Mouse (Mus musculus) intestine, postnatal 0 days (tissue): ENCODE measurements around the gene Pfn1. TPM values are rescaled to one million over a fixed set of nuclear protein-coding genes. Genes with fewer than 3 reads are reported as not detected.

ENCODE experiments used
- ATAC-seq: fragments of 200-750 bp; cut with Nextera tagmentation; 2 replicates; pipeline ENCODE4 v1.8.0; 2017; ENCODE audit warnings: mild to moderate bottlenecking, moderate TSS enrichment, moderate library complexity
- H3K27ac ChIP-seq: fragments of 300-500 bp; sonication (generic); 2 replicates; pipeline ENCODE4 v1.5.1; 2014; ENCODE audit warnings: mild to moderate bottlenecking, low read depth, low read length, moderate library complexity
- H3K27me3 ChIP-seq: fragments of 300-500 bp; sonication (generic); replicated peaks from 2 replicates; pipeline ENCODE4 v1.6.1; 2014; ENCODE audit warnings: low read length, mixed read lengths; ENCODE audit not compliant: control insufficient read depth, insufficient read depth
- H3K36me3 ChIP-seq: fragments of 300-500 bp; sonication (generic); 2 replicates; pipeline ENCODE4 v1.6.1; 2014; ENCODE audit warnings: mild to moderate bottlenecking, moderate library complexity; ENCODE audit not compliant: control insufficient read depth, insufficient read depth
- H3K4me1 ChIP-seq: fragments of 300-500 bp; sonication (generic); replicated peaks from 2 replicates; pipeline ENCODE4 v1.6.1; 2014; ENCODE audit warnings: antibody characterized with exemption, low read length, mixed read lengths; ENCODE audit not compliant: control insufficient read depth, insufficient read depth
- H3K4me2 ChIP-seq: fragments of 300-500 bp; sonication (generic); replicated peaks from 2 replicates; pipeline ENCODE4 v1.6.1; 2014; ENCODE audit warnings: low read depth, mild to moderate bottlenecking, moderate library complexity
- H3K4me3 ChIP-seq: fragments of 300-500 bp; sonication (generic); 2 replicates; pipeline ENCODE4 v1.5.1; 2014; ENCODE audit warnings: low read depth, low read length
- H3K9ac ChIP-seq: fragments of 300-500 bp; sonication (generic); 2 replicates; pipeline ENCODE4 v1.6.1; 2014; ENCODE audit warnings: mild to moderate bottlenecking, low read depth, low read length
- H3K9me3 ChIP-seq: fragments of 300-500 bp; sonication (generic); 2 replicates; pipeline ENCODE4 v1.6.1; 2016; ENCODE audit warnings: mixed run types; ENCODE audit not compliant: control insufficient read depth
- CTCF ChIP-seq: sonication (generic); IDR thresholded peaks from 2 replicates; pipeline ENCODE4 v1.5.1; 2016; ENCODE audit warnings: low read depth, mild to moderate bottlenecking, control low read depth, antibody characterized with exemption, moderate library complexity
- WGBS: fragments of 180-500 bp; shearing (Covaris S2); extraction: QIAGEN DNeasy Blood & Tissue Kit; methylation state at CpG from one replicate; pipeline ENCODE4 v1.1.7; 2014; 5-methylcytosine and 5-hydroxymethylcytosine counted together
- polyA plus RNA-seq: library from polyadenylated mRNA; unstranded; fragments of >200 nt; fragmentation: Nextera tagmentation; extraction: Ambion mirVana; gene quantifications from 2 replicates; pipeline ENCODE4 v1.2.1, GENCODE M21; 2015

Pfn1 gene
- polyA plus RNA-seq, 1 experiment from 2014 or later = 1,961 TPM

- H3K36me3 ChIP-seq = peaks cover 16% of the 10 kb centered on the region
- H3K27ac ChIP-seq = peak within 1 kb of the TSS; percentile 91
- peak within 1 kb of the TSS; percentile 86 for H3K9ac ChIP-seq
- no peaks in the 10 kb centered on the region for H3K9me3 ChIP-seq
- ATAC-seq = peak; percentile 95
- WGBS = 1% methylated on average over 57 of the region's 69 CpGs
- H3K4me1 ChIP-seq = peaks cover 4% of the 10 kb centered on the region
- peak within 1 kb of the TSS; percentile 76 for H3K4me2 ChIP-seq
- no peaks in the 10 kb centered on the region for H3K27me3 ChIP-seq
- TF ChIP-seq CTCF = no peak
- H3K4me3 ChIP-seq = peak within 1 kb of the TSS; percentile 95
Observed at GRCm38 (mm10) chr11:70699722-70700556, 45.5 kb upstream of the Pfn1 start, which contains the start of the genes Inca1 and Kif1c. Inca1 (minus strand) TSS chr11:70700155. Kif1c (plus strand) TSS chr11:70700548.

GRCm38 (mm10) chr11:70699051-70699450, 44.6 kb upstream of the Pfn1 start:
- H3K9me3 ChIP-seq = no peaks in the 10 kb centered on the region
- 82% methylated on average over 2 of the region's 2 CpGs for WGBS
- no peak overlapping the region for H3K4me3 ChIP-seq
- H3K36me3 ChIP-seq = peaks cover 7% of the 10 kb centered on the region; the same call in 1 of the 2 replicates
- no peak for ATAC-seq
- no peak overlapping the region for H3K4me2 ChIP-seq
- no peaks in the 10 kb centered on the region for H3K27me3 ChIP-seq
- H3K4me1 ChIP-seq = peaks cover 4% of the 10 kb centered on the region
- H3K27ac ChIP-seq = no peak overlapping the region
- H3K9ac ChIP-seq = no peak overlapping the region
- TF ChIP-seq CTCF = no peak

GRCm38 (mm10) chr11:70697376-70697775, 42.9 kb upstream of the Pfn1 start:
- Histone ChIP-seq H3K27ac (no peak overlapping the region), H3K4me1 (peaks cover 4% of the 10 kb centered on the region), H3K4me2 (no peak overlapping the region), H3K9ac (no peak overlapping the region), H3K36me3 (no peaks in the 10 kb centered on the region), H3K4me3 (no peak overlapping the region), H3K27me3 (no peaks in the 10 kb centered on the region), H3K9me3 (no peaks in the 10 kb centered on the region)
- WGBS = 75% methylated on average over 3 of the region's 3 CpGs
- no peak for ATAC-seq
- peak; percentile 24; the same call in 1 of the 2 replicates for TF ChIP-seq CTCF

- H3K4me2 ChIP-seq = no peak overlapping the region
- H3K36me3 ChIP-seq = no peaks in the 10 kb centered on the region
- H3K4me1 ChIP-seq = peaks cover 3% of the 10 kb centered on the region; the same call in 1 of the 2 replicates
- 83% methylated on average over 3 of the region's 3 CpGs for WGBS
- no peak overlapping the region for H3K4me3 ChIP-seq
- no peaks in the 10 kb centered on the region for H3K9me3 ChIP-seq
- ATAC-seq = no peak
- TF ChIP-seq CTCF = no peak
- H3K27me3 ChIP-seq = no peaks in the 10 kb centered on the region
- H3K9ac ChIP-seq = no peak overlapping the region
- no peak overlapping the region for H3K27ac ChIP-seq
Observed at GRCm38 (mm10) chr11:70693504-70693903, 39.1 kb upstream of the Pfn1 start.

- WGBS = 34% methylated on average over 4 of the region's 4 CpGs
- Histone ChIP-seq H3K9me3 (no peaks in the 10 kb centered on the region), H3K27ac (no peak overlapping the region), H3K4me3 (no peak overlapping the region), H3K36me3 (peaks cover 11% of the 10 kb centered on the region), H3K4me2 (no peak overlapping the region), H3K9ac (no peak overlapping the region), H3K27me3 (no peaks in the 10 kb centered on the region), H3K4me1 (peaks cover 12% of the 10 kb centered on the region)
- TF ChIP-seq CTCF = no peak
- no peak for ATAC-seq
Observed at GRCm38 (mm10) chr11:70689578-70689977, 35.1 kb upstream of the Pfn1 start.

GRCm38 (mm10) chr11:70688372-70688771, 33.9 kb upstream of the Pfn1 start:
- Histone ChIP-seq H3K27me3 (no peaks in the 10 kb centered on the region), H3K27ac (peak overlapping the region; percentile 92), H3K36me3 (peaks cover 20% of the 10 kb centered on the region), H3K4me3 (peak overlapping the region; percentile 80), H3K9ac (peak overlapping the region; percentile 85), H3K9me3 (no peaks in the 10 kb centered on the region), H3K4me2 (peak overlapping the region; percentile 93), H3K4me1 (peaks cover 12% of the 10 kb centered on the region)
- WGBS = 26% methylated on average over 8 of the region's 8 CpGs
- 0 out of 2 replicates have a peak, but pooled peaks have one; percentile 4 for TF ChIP-seq CTCF
- ATAC-seq = no peak
